Mouse (Mus musculus): ENCODE data around the gene Alk.

DNA sequence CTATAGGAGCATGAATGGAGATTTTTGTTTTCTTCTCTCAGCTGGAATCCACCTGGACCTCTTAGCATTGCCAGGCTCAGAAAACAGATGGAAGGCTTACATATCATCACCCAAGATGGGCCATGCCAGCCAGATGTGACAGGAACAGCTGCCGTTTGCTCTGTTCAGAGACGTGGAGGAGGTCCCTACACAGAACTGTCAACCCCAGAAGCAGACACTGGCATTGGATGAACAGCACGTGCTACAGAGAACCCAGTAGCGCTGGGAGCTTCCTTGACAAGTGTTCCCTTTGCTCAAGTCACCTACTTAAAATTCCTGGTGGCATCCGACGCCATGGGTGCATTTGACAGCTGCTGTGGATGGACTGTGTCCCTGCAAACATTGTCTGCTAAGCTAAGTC is 72.2 kb downstream of the Alk start:
- TF ChIP-seq CTCF (IDR thresholded peaks at IDR 0.05; ENCODE audit: extremely low read depth, insufficient read depth, low read length) = no peak
- no peak for TF ChIP-seq POLR2A (IDR thresholded peaks at IDR 0.05; ENCODE audit: extremely low read depth, insufficient read depth, low read length)
